Mouse (Mus musculus) MN1 (cell line): ENCODE results near the gene Ush2a.

Source experiments
- DNase-seq: peaks from one replicate; pipeline ENCODE4 v3.0.0-alpha.2; 2016; ENCODE audit warnings: low spot score

Ush2a gene

GRCm38 (mm10) chr1:188668513-188668912 is 406.7 kb downstream of the Ush2a start:
- DNase-seq, result no peak

- DNase-seq, result no peak
Measured at GRCm38 (mm10) chr1:188672871-188673270, 411.0 kb downstream of the Ush2a start.

GRCm38 (mm10) chr1:188674640-188675510 is 413.1 kb downstream of the Ush2a start:
- DNase-seq, result no peak

GRCm38 (mm10) chr1:188675511-188675863 is 413.7 kb downstream of the Ush2a start:
- no peak for DNase-seq

GRCm38 (mm10) chr1:188678189-188678588 is 416.4 kb downstream of the Ush2a start:
- DNase-seq, result no peak

GRCm38 (mm10) chr1:188686362-188686761 is 424.5 kb downstream of the Ush2a start:
- DNase-seq, result no peak

GRCm38 (mm10) chr1:188696295-188696694 is 434.5 kb downstream of the Ush2a start:
- no peak for DNase-seq

GRCm38 (mm10) chr1:188708176-188708575 is 446.4 kb downstream of the Ush2a start:
- no peak for DNase-seq

GRCm38 (mm10) chr1:188708694-188709093 is 446.9 kb downstream of the Ush2a start:
- DNase-seq, result no peak

- no peak for DNase-seq
Measured at GRCm38 (mm10) chr1:188714131-188714530, 452.3 kb downstream of the Ush2a start.

GRCm38 (mm10) chr1:188714941-188715340 is 453.1 kb downstream of the Ush2a start:
- DNase-seq, result no peak

GRCm38 (mm10) chr1:188716886-188717285 is 455.1 kb downstream of the Ush2a start:
- no peak for DNase-seq

- no peak for DNase-seq
Measured at GRCm38 (mm10) chr1:188725122-188725995, 463.5 kb downstream of the Ush2a start.

GRCm38 (mm10) chr1:188726937-188727336 is 465.1 kb downstream of the Ush2a start:
- no peak for DNase-seq

- DNase-seq, result no peak
Measured at GRCm38 (mm10) chr1:188728625-188729024, 466.8 kb downstream of the Ush2a start.

- no peak for DNase-seq
Measured at GRCm38 (mm10) chr1:188729179-188729578, 467.4 kb downstream of the Ush2a start.

GRCm38 (mm10) chr1:188734741-188735266 is 473.0 kb downstream of the Ush2a start:
- no peak for DNase-seq

GRCm38 (mm10) chr1:188742971-188743370 is 481.1 kb downstream of the Ush2a start:
- DNase-seq, result no peak

- no peak for DNase-seq
Measured at GRCm38 (mm10) chr1:188755031-188755430, 493.2 kb downstream of the Ush2a start.

GRCm38 (mm10) chr1:188760515-188760914 is 498.7 kb downstream of the Ush2a start:
- no peak for DNase-seq

GRCm38 (mm10) chr1:188762463-188762862 is 500.6 kb downstream of the Ush2a start:
- no peak for DNase-seq

GRCm38 (mm10) chr1:188763761-188764160 is 501.9 kb downstream of the Ush2a start:
- DNase-seq, result no peak

GRCm38 (mm10) chr1:188770828-188771227 is 509.0 kb downstream of the Ush2a start:
- DNase-seq, result no peak
